Mouse (Mus musculus) spleen, postnatal 10 days (tissue): ENCODE data around the gene Mocs3.
A peak's percentile ranks its signal among the peaks of the same experiment; 100 is the strongest.

Experiments
- DNase-seq, 2 experiments: peaks; one replicate each; pipeline ENCODE4 v3.0.0; 2021 to 2022; ENCODE audit warnings: low spot score in 2 of 2

Gene Mocs3

DNA sequence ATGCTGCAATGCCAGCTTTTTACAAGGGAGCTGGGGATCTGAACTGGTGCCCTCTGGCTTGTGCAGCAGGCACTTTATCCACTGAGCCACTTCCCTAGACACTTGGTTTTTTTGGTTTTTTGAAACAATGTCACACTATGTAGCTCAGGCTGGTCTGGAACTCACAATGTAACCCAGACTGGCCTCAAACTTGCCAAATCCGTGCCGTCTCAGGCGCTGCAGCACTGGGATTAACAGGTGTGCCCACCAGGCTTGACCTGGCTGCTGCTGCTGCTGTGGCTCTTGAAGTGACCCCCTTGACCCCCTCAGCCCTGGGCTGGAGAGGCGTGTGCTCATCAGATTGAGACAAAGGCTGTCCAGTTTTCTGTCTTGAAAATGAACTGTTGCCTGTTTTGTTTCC, 7.9 kb downstream of the Mocs3 start:
- no peak for DNase-seq

- no peak for DNase-seq
These were observed 12.4 kb downstream of the Mocs3 start for GRCm38 (mm10) chr2:168242841-168243240.

DNA sequence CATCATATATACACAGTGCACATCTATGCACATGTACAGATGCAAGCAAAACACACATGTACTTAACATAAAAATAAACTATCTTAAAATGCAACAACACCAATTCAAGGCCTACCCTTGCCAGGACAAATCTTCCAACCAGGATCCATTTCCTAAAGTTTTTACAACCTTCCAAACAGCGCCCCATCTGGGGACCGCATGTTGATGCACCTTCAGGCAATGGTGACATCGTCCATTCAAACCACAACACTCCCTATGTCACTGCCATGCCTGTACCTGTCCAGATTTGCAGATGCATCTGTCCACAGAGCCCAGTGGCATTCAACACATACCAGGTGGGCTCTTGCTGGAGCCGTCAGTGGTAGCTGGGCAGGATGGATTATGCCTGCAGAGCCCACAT, 12.9 kb downstream of the Mocs3 start:
- DNase-seq, result no peak

GRCm38 (mm10) chr2:168245571-168245970, 15.1 kb downstream of the Mocs3 start:
- DNase-seq, result no peak

DNA sequence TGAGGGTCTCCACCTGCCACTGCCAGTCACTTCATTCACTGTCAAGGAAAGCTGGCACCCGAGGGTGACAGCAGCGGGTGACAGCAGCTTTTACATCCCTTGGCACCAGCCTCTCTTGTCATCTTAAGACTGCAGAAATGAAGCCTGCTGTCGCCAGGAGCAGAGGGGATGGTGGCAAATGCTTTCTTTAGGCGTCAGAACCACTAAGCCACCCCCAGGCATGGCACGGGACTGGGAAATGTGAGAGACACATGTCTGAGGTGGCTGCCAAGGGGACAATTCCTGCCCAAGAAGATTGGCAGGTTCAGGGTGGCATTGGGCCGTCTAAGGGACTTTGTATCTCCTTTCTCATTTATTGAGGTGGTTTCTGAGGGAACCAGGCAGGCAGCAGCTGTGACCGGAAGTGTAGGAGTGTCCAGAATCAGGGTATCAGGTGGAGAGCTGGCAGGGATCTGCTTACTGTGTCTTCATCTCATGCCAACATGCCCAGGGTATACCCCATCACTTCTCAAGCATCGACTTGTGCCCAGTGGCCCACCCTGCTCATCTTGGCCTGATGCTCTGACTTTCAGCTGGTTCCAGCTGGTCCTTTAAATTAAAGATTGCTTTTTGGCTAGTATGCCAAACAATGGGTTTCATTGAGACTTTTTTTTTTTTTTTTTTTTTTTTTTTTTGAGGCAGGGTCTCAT, 17.9 kb downstream of the Mocs3 start:
- no peak for DNase-seq

DNA sequence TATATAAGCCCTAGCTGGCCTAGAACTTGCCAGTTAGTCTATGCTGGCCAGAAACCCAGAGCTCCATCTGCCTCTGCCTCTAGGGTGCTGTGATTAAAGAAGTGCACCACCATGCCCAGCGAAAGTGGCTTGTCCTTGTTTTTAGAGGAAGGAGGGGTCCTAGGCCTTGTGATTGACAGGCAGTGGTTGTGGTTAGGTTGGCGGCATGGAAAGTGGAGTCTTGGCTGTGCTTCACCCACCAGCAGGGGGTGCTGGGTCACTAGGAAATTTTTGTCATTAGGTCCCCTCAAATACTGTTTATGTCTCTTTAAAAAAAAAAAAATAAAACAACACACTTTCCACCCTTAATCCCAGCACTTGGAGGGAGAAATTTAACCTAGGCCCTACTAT, 18.4 kb downstream of the Mocs3 start:
- peak in 1 of 2 experiments; percentile 61 for DNase-seq

DNA sequence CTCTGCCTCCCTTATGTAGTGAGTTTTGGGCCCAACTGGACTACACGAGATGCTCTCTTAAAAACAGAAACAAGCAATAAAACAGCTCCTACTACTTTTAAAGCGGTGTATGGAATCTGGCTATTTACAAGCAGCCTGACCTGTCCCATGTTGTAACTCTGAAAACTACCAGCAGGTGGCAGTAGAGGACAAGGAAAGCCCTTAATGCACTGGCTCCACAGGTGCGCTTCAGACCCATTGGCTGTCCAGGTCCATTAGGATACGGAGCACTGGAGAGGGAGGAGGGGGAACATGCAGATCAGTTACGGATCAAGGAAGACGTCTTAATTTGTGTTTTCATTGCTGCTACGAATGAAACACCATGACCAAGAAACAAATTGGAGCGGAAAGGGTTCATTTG, 19.8 kb downstream of the Mocs3 start:
- DNase-seq, result peak; percentile 83 to 87

- peak in 1 of 2 experiments; percentile 54 for DNase-seq
These were observed 22.3 kb downstream of the Mocs3 start for GRCm38 (mm10) chr2:168252639-168253292.

DNA sequence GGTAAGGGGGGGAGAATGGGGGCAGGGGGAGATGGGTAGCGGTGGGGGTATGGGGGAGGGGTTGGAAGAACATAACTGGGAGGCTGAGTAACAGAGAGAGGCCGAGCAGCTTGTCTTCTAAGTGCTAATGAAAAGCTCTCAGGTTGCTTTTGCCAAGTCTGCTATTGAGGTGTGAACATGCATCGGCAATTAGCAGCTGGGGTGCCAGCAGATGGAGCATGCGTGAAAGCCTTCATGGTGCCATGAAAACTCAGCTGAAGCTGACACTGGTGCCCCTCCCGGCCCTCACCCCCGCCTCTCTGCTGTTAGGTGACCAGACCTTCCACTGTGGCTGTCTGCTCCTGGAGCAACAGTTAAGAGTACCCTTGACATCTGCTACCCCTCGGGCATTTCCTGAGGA, 23.4 kb downstream of the Mocs3 start:
- DNase-seq, result no peak

- no peak for DNase-seq
These were observed 26.1 kb downstream of the Mocs3 start for GRCm38 (mm10) chr2:168256506-168256905.

GRCm38 (mm10) chr2:168257188-168257587, 26.8 kb downstream of the Mocs3 start:
- peak in 1 of 2 experiments; percentile 34 for DNase-seq

GRCm38 (mm10) chr2:168259046-168259445, 28.6 kb downstream of the Mocs3 start:
- no peak for DNase-seq

GRCm38 (mm10) chr2:168260124-168260523, 29.7 kb downstream of the Mocs3 start:
- DNase-seq, result no peak

GRCm38 (mm10) chr2:168260900-168261299, 30.5 kb downstream of the Mocs3 start:
- no peak for DNase-seq

DNA sequence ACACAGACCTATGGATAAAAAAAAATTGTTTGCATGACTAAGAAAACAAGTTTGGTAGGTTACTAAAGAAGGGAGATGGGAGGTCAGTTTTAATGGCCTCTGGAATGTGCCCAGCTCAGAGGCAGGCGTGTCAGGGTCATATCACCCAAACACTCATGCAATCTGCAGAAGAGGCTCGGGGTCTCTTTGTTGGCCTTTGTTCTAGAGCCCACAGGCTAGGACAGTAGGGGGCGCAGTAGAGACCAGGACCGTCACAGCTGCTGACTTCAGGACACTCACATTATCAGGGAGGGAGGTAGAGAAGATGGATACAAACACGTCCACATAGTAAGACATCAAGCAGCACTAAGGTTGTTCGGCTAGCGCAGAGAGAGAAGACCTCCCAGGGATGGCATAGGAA, 37.6 kb downstream of the Mocs3 start:
- DNase-seq, result no peak

DNA sequence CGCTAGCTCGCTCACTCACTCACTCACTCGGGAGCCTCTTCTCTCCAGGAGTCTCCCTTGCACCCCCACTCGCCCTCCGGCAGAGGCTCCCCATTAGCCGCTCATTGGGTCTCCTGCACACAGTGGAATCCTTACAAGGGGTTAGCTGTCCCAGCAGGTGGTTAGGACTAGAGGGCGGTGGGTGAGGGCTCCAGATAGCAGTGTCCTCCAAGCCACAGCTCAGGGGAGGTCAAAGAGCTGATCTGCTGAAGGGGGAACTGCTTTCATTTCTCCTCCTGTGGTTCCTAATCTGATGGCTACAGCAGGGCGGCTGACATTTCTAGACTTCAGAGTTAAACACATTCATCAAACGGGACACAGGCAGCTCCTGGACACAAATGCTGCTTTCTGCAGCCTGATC, 43.0 kb downstream of the Mocs3 start:
- no peak for DNase-seq

DNA sequence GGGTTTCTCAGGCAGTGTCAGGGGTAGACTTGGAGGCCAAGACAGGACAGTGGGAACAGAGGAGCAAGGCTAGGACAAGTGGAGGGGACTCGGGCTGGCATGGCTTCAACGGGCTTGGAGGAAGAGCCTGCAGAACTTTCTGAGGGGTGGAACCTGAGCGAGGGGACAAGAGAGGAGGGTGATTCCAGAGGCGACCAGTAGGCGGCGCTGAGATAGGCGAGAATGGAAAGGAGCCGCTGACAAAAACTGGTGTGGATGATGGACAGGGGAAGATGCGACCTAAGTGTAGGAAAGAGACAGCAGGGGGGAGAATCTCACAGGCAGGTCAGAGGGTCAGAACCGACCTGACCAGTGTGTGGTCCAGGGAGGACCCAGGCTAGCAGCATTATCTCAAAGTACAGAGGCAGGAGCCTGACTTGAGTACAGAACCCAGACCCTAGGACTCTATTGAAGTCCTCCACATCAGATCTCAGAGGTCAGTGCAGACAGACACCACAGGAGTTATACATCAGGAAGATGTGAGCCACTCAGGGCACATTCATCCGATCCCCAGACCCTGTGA, 44.0 kb downstream of the Mocs3 start:
- DNase-seq, result peak; percentile 64 to 86

- DNase-seq, result peak in 1 of 2 experiments; percentile 24
These were observed 50.5 kb downstream of the Mocs3 start for GRCm38 (mm10) chr2:168280729-168281581.

DNA sequence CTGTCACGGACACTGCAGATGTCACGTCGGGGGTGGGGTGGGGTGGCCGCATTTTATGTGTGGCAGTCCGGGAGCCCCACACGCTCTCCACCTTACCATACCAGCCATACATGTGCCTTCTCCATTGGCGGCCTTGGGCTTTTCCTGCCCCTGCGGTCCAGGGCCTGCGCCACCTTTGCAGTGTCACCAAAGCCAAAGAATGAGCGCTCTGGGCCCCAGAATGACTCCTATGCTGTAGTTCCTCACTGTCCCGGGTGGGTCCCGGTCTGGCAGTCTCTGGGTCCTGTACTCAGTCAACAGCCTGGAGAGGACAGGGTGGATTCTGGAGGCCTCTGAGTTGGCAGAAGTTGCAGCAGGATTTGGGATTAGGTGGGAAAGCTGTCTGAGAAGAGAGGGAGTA, 51.2 kb downstream of the Mocs3 start, which contains the start of gene Kcng1:
Gene Kcng1, minus strand, starts transcription at position 155 of the 400 bp plus-strand sequence.
- DNase-seq, result no peak
